Mouse (Mus musculus) forebrain, embryonic 11.5 days (tissue): ENCODE measurements around the gene Srd5a3. TPM values are rescaled to one million over a fixed set of nuclear protein-coding genes. Genes with fewer than 3 reads are reported as not detected.

Experiments used
- ATAC-seq: fragments of 200-750 bp; cut with Nextera tagmentation; replicated peaks from 2 replicates; pipeline ENCODE4 v1.8.0; 2017; ENCODE audit warnings: moderate TSS enrichment; ENCODE audit not compliant: low FRiP score
- DNase-seq: peaks from one replicate; pipeline ENCODE4 v3.0.0-alpha.2; 2017; ENCODE audit warnings: low spot score
- H3K27ac ChIP-seq: fragments of 300-500 bp; sonication (generic); 2 replicates; pipeline ENCODE4 v1.5.1; 2014; ENCODE audit warnings: low read depth, low read length
- H3K27me3 ChIP-seq: fragments of 300-500 bp; sonication (generic); 2 replicates; pipeline ENCODE4 v1.6.1; 2014; ENCODE audit warnings: mild to moderate bottlenecking, low read length, mixed read lengths; ENCODE audit not compliant: control insufficient read depth, insufficient read depth
- H3K36me3 ChIP-seq: fragments of 300-500 bp; sonication (generic); 2 replicates; pipeline ENCODE4 v1.6.1; 2014; ENCODE audit warnings: mild to moderate bottlenecking, low read length, moderate library complexity, mixed read lengths; ENCODE audit not compliant: control insufficient read depth, insufficient read depth
- H3K4me1 ChIP-seq: fragments of 300-500 bp; sonication (generic); replicated peaks from 2 replicates; pipeline ENCODE4 v1.6.1; 2014; ENCODE audit warnings: low read length, mixed read lengths; ENCODE audit not compliant: control insufficient read depth, insufficient read depth
- H3K4me2 ChIP-seq: fragments of 300-500 bp; sonication (generic); 2 replicates; pipeline ENCODE4 v1.6.1; 2014; ENCODE audit warnings: low read depth, mild to moderate bottlenecking, low read length, moderate library complexity, mixed read lengths; ENCODE audit not compliant: severe bottlenecking
- H3K4me3 ChIP-seq: fragments of 300-500 bp; sonication (generic); 2 replicates; pipeline ENCODE4 v1.5.1; 2014; ENCODE audit warnings: low read depth, low read length
- H3K9ac ChIP-seq: fragments of 300-500 bp; sonication (generic); 2 replicates; pipeline ENCODE4 v1.6.1; 2014; ENCODE audit warnings: low read length
- H3K9me3 ChIP-seq: fragments of 300-500 bp; sonication (generic); 2 replicates; pipeline ENCODE4 v1.6.1; 2016; ENCODE audit warnings: low read length, mixed read lengths; ENCODE audit not compliant: control insufficient read depth
- WGBS: fragments of 180-500 bp; shearing (Covaris S2); extraction: QIAGEN DNeasy Blood & Tissue Kit; methylation state at CpG from one replicate; pipeline ENCODE4 v1.1.7; 2014; 5-methylcytosine and 5-hydroxymethylcytosine counted together
- polyA plus RNA-seq: library from polyadenylated mRNA; unstranded; fragments of >200 nt; fragmentation: Nextera tagmentation; extraction: Ambion mirVana; gene quantifications from 2 replicates; pipeline ENCODE4 v1.2.1, GENCODE M21; 2014

The Srd5a3 gene
- polyA plus RNA-seq, 1 experiment from 2014 or later = 15.7 TPM

DNA sequence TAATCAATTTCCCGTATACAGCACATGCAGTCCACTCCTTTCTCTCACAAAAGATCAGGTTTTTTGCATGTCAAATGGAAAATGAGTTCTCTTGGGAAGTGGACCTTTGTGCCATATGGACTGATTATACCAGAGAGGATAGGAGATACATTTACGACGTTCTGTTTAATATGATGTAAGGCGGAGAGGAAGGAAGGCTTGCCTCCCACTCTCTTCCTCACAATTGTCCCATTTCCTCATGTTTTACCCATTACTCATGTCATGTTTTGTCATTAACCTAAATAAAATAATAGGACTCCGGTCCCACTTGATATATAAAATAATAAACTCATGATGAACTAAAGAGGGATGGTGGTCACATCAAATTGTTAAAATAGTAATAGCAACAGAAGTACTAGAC lies 19.4 kb upstream of the Srd5a3 start:
- Histone ChIP-seq H3K9ac (no peak overlapping the region), H3K4me2 (no peak overlapping the region), H3K4me3 (no peak overlapping the region), H3K9me3 (no peaks in the 10 kb centered on the region), H3K27me3 (no peaks in the 10 kb centered on the region), H3K27ac (no peak overlapping the region), H3K4me1 (no peaks in the 10 kb centered on the region), H3K36me3 (no peaks in the 10 kb centered on the region)
- WGBS = 91% methylated on average over 5 of the region's 5 CpGs
- no peak for ATAC-seq
- no peak for DNase-seq

- H3K36me3 ChIP-seq = no peaks in the 10 kb centered on the region
- H3K27ac ChIP-seq = no peak overlapping the region
- no peak overlapping the region for H3K9ac ChIP-seq
- no peaks in the 10 kb centered on the region for H3K9me3 ChIP-seq
- H3K27me3 ChIP-seq = no peaks in the 10 kb centered on the region
- WGBS = 83% methylated on average over 5 of the region's 5 CpGs
- no peak overlapping the region for H3K4me2 ChIP-seq
- no peak for ATAC-seq
- H3K4me1 ChIP-seq = no peaks in the 10 kb centered on the region
- no peak for DNase-seq
- H3K4me3 ChIP-seq = no peak overlapping the region
Measured at GRCm38 (mm10) chr5:76127584-76128316, 12.3 kb upstream of the Srd5a3 start.

GRCm38 (mm10) chr5:76130292-76130691 lies 9.8 kb upstream of the Srd5a3 start:
- no peak overlapping the region for H3K27ac ChIP-seq
- ATAC-seq (no peak), DNase-seq (no peak)
- no peak overlapping the region for H3K9ac ChIP-seq
- H3K36me3 ChIP-seq = no peaks in the 10 kb centered on the region
- H3K4me1 ChIP-seq = no peaks in the 10 kb centered on the region
- H3K4me3 ChIP-seq = no peak overlapping the region
- WGBS = 60% methylated on average over 2 of the region's 2 CpGs
- H3K4me2 ChIP-seq = no peak overlapping the region
- no peaks in the 10 kb centered on the region for H3K27me3 ChIP-seq
- H3K9me3 ChIP-seq = no peaks in the 10 kb centered on the region

GRCm38 (mm10) chr5:76131990-76132389 lies 8.1 kb upstream of the Srd5a3 start:
- Histone ChIP-seq H3K4me3 (no peak overlapping the region), H3K27me3 (no peaks in the 10 kb centered on the region), H3K4me1 (no peaks in the 10 kb centered on the region), H3K4me2 (no peak overlapping the region), H3K9ac (no peak overlapping the region), H3K36me3 (no peaks in the 10 kb centered on the region), H3K9me3 (no peaks in the 10 kb centered on the region), H3K27ac (no peak overlapping the region)
- DNase-seq (no peak), ATAC-seq (no peak)
- WGBS = 87% methylated on average over 4 of the region's 4 CpGs

GRCm38 (mm10) chr5:76135644-76136043 lies 4.4 kb upstream of the Srd5a3 start:
- Histone ChIP-seq H3K4me2 (no peak overlapping the region), H3K9me3 (no peaks in the 10 kb centered on the region), H3K4me1 (peaks cover 5% of the 10 kb centered on the region), H3K27ac (no peak overlapping the region), H3K4me3 (no peak overlapping the region), H3K9ac (no peak overlapping the region), H3K27me3 (no peaks in the 10 kb centered on the region), H3K36me3 (no peaks in the 10 kb centered on the region)
- ATAC-seq = no peak
- no peak for DNase-seq
- WGBS = 86% methylated on average over 1 of the region's 1 CpGs

DNA sequence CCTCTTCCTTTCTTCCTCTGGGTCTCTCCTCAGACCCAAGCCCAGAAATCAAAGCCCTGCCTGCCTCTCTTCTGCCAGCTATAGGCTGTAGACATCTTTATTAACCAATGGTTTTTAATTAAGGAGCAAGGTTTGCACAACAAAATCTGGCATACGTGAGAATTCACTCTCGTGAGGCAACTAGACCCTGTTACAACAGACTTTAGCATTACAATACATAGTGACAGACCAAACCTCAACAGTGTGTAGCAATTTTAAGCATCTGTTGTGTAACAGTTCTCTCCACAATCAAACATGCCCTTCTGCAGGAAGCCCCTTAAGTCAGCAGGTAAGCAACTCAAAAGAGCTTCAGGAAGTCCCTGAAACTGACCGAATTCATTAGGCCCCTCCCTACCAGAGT lies 3.8 kb upstream of the Srd5a3 start:
- Histone ChIP-seq H3K4me3 (no peak overlapping the region), H3K4me1 (peaks cover 5% of the 10 kb centered on the region), H3K9ac (no peak overlapping the region), H3K36me3 (no peaks in the 10 kb centered on the region), H3K9me3 (no peaks in the 10 kb centered on the region), H3K27me3 (no peaks in the 10 kb centered on the region), H3K27ac (no peak overlapping the region), H3K4me2 (no peak overlapping the region)
- ATAC-seq = no peak
- no peak for DNase-seq
- 91% methylated on average over 3 of the region's 3 CpGs for WGBS

GRCm38 (mm10) chr5:76137586-76137985 lies 2.5 kb upstream of the Srd5a3 start:
- Histone ChIP-seq H3K4me3 (no peak overlapping the region), H3K4me2 (no peak overlapping the region), H3K4me1 (peaks cover 5% of the 10 kb centered on the region), H3K27me3 (no peaks in the 10 kb centered on the region), H3K9ac (no peak overlapping the region), H3K27ac (no peak overlapping the region), H3K9me3 (no peaks in the 10 kb centered on the region), H3K36me3 (no peaks in the 10 kb centered on the region)
- no peak for DNase-seq
- 100% methylated on average over 1 of the region's 1 CpGs for WGBS
- no peak for ATAC-seq

GRCm38 (mm10) chr5:76138071-76138470 lies 2.0 kb upstream of the Srd5a3 start:
- Histone ChIP-seq H3K4me3 (no peak overlapping the region), H3K4me2 (no peak overlapping the region), H3K27me3 (no peaks in the 10 kb centered on the region), H3K9ac (no peak overlapping the region), H3K4me1 (peaks cover 5% of the 10 kb centered on the region), H3K9me3 (no peaks in the 10 kb centered on the region), H3K27ac (no peak overlapping the region), H3K36me3 (no peaks in the 10 kb centered on the region)
- ATAC-seq (no peak), DNase-seq (no peak)
- WGBS = 69% methylated on average over 1 of the region's 1 CpGs

- Histone ChIP-seq H3K4me2 (no peak overlapping the region), H3K27ac (no peak overlapping the region)
Measured at GRCm38 (mm10) chr5:76138512-76138911, 1.6 kb upstream of the Srd5a3 start.

More at GRCm38 (mm10) chr5:76138512-76138911, 1.6 kb upstream of the Srd5a3 start:
- ATAC-seq = no peak
- no peaks in the 10 kb centered on the region for H3K36me3 ChIP-seq
- H3K27me3 ChIP-seq = no peaks in the 10 kb centered on the region
- no peak for DNase-seq
- H3K9ac ChIP-seq = no peak overlapping the region
- no peaks in the 10 kb centered on the region for H3K9me3 ChIP-seq
- WGBS = 68% methylated on average over 10 of the region's 10 CpGs
- peaks cover 5% of the 10 kb centered on the region for H3K4me1 ChIP-seq
- H3K4me3 ChIP-seq = no peak overlapping the region
